Mouse (Mus musculus) inflammation-experienced regulatory T-cells, adult 6 months (primary cell): ENCODE results near the gene Phldb2. TPM values are rescaled to one million over a fixed set of nuclear protein-coding genes. Genes with fewer than 3 reads are reported as not detected.

Experiments used
- ATAC-seq: one replicate; pipeline ENCODE4 v1.8.0; 2017
- polyA plus RNA-seq, 3 experiments: library from polyadenylated mRNA; unstranded; fragments of 100-300 nt; shearing (Covaris generic); gene quantifications; one replicate each; pipeline ENCODE4 v1.2.1; 2017

Phldb2 gene
- under 1 TPM in 1 of 3 experiments, not detected in 2; 0.15 TPM for polyA plus RNA-seq

DNA sequence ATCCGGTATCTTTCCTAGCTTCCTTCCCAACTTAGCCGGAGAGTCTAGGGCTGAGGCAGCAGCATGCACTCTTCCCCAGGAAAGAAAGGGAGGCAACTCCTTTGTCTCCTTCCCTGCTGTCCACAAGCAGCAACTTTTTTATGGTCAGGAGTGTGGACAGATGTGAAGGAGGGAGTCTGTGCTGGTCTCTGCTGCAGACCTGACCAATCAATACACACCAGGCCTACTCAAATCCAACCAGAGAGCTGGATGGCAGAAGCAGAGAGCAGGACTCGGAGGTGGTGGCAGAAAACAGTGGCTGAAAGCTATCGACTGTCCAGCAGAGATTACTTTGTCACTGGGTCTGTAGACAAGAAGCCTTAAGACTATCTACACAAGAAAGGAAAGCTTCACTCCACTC lies at the start of gene Phldb2:
Phldb2 (minus strand) TSS at position 205 of the 400 bp plus-strand sequence.
- ATAC-seq, result no peak

DNA sequence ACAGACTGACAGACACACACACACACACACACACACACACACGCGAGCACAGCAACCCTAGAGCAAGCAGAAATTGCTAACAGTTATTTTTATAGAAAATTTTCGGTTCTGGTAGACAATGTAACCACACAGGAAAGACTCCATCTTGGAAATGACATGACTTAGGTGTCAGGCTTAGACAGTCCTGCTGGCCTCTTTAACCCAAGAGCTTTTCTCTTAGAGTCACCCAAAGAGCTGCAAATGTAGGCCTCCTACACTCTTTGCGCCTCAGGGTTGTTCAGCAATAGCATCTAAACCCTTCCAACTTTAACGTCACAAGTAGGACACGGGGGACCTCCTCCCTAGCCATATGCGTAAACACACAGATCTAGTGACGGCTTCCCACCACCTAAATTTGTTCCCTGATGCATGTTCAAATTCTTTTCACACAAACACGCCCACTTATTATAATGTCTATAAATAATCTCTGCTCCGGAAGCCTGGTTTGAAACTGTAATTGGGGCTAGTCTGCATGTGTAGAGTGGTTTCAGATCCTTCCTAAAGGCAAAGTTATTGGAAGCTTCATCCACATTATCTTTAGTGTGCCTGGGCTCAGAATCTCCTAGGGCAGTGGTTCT lies 48.3 kb upstream of the Phldb2 start:
- ATAC-seq, result peak; percentile 59

GRCm38 (mm10) chr16:46000976-46001375 lies 47.6 kb upstream of the Phldb2 start:
- ATAC-seq, result peak; percentile 27

DNA sequence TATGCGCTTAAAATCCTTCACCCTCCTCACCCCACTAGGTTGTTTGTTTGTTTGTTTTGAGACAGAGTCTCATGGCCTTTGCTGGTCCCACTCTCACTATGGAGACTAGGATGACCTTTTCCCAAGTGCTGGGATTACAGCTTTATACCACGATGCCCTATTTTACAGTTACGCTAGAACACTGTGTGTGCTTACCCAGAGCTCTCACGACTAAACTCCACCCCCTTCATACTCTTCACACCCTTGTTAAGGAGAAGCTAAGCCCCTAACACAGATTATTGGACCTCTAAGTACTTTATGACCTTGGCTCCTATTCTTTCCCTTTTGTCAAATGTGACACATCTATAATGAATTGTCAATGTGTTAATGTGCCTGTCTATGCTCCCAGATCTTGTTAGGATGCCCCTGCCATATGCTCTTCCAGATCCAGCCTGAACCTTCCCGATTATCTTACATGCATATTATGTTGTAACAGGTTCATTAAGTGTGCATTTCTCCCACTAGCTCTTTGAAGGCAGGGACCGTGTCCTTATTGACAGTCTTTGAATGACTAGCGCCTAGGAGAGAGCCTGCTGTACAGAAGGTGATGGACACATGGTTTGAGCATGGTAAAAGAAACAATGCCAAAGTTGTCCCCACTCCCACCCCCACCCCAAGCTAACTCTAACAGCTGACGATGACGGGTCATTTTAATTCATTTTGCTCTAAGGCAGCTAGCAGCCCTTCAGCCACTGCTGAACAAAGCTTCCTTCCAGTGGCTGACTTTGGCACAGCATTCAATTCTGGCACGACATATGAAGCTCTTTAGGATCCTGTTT lies 46.2 kb upstream of the Phldb2 start:
- ATAC-seq, result no peak

DNA sequence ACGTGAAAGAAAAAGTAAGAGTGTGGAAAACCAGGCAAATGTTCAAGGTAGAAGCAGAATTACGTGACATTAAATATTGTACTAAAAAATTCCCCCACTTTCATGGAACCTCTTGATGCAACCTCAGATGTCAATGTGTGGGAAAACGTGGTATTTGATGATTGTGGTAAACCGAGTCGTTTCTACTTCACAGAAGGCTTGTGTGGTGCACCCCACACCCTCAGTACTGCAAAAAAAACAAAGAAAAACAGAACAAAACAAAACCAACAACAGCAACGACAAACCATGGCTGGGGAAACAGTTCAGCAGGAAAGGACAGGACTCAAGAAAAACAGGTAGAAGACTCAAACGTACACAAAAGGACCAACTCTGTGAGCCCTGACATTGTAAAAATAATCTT lies 44.8 kb upstream of the Phldb2 start:
- ATAC-seq, result peak; percentile 7

- ATAC-seq, result no peak
These were observed 37.7 kb upstream of the Phldb2 start for GRCm38 (mm10) chr16:45990901-45991676.

GRCm38 (mm10) chr16:45986236-45986635 lies 32.8 kb upstream of the Phldb2 start:
- ATAC-seq, result no peak

DNA sequence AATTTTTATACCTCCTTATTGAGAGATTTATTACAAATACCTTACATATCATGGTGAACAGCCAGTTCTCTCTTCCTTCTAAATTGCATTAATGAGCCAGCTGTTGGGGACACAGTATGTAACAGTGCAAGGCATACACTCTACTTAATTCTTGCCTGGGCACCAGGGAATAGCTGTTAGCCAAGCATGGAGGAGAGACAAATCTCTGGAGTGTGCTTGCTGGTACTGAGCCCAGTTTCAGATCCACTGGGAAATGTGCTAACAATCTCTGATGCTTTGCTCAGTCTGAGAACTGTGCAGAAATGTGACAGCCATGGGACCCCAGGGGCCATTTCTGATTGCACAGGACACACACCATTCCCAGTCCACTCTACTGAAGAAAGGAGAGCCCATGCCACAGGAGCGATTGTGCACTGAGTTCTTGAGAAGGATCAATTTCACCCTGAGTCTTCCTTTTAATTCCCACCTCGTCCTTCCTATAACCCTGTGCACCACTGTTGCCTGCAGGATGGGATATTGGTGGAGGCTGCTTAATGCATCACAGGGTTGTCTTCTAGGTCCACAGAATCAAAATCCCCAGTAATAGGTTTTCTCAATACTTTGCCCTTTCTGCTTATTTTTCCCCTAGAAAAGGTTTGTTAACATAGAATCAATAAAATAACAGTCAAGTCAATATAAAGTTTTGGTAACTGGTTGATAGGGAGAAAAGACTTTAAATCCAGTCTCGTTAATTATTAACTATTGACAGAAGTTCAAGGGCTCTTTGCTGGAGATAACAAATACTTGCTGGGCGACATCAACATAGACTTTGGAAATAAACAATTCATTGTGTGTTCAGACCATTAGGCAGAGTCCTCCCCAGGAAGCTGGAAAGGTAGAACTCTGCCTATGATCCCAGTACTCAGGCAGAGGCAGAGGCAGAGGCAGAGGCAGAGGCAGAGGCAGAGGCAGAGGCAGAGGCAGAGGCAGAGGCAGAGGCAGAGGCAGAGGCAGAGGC lies 31.5 kb upstream of the Phldb2 start:
- no peak for ATAC-seq

DNA sequence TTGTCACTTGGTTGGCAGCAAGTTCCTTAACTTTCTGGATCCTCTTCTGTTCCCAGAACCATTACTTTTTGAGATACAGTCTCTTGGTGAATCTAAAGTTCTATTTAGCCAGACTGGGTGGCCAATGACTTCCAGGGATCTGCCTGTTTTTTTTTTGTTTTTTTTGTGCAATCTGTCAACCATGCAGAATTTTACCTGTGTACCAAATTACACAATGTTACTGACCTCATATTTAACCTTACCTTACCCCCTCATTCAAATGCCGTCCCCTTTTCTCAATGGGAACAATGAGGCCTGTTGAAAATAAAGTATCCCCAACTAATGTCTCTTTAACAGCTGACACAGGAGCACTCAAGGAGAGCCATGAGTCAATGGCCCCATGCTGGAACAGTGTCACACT lies 22.9 kb upstream of the Phldb2 start:
- no peak for ATAC-seq

GRCm38 (mm10) chr16:45973959-45974686 lies 20.7 kb upstream of the Phldb2 start:
- no peak for ATAC-seq

GRCm38 (mm10) chr16:45970187-45970586 lies 16.8 kb upstream of the Phldb2 start:
- ATAC-seq, result no peak

GRCm38 (mm10) chr16:45968716-45969115 lies 15.3 kb upstream of the Phldb2 start:
- ATAC-seq, result no peak

DNA sequence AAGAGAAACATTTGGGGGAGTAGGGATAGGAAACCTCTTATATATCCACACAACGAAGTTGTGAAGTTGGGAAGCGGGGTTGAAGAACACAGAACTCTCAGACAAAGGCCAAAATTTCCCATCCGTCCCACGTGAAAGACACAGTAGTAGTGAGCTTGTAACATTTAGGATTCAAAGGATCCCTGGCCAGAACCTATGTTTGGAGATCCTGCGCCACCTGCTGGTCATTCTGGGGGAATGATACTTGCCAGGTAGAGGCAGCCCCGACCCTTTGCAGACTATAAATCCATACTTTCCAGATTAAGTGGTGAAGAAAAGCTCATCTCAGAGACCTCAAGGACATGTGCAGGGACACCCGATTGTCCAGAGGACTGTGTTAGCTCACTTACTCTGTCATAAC lies 14.1 kb upstream of the Phldb2 start:
- peak; percentile 85 for ATAC-seq

- no peak for ATAC-seq
These were observed 13.2 kb upstream of the Phldb2 start for GRCm38 (mm10) chr16:45966604-45967003.

GRCm38 (mm10) chr16:45964777-45965176 lies 11.4 kb upstream of the Phldb2 start:
- ATAC-seq, result no peak

DNA sequence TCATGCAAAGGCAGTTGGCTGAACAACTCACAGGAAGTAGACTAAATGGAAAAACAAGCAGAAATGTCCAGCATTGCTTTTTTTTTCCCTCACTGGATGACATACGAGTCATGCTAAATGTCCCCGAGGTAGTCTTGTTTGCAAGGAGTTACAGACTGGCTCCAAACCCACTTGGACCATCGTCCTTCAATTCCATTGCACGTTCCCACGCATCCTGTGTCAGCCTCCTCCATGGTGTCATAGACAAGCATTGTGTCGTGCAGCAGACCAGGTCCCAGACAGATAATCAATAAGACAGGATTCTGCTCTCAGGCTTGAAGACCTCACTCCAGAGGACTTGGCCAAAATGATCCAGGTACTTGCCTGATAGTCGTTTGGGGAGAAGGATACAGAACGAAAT lies 10.4 kb upstream of the Phldb2 start:
- ATAC-seq, result no peak

DNA sequence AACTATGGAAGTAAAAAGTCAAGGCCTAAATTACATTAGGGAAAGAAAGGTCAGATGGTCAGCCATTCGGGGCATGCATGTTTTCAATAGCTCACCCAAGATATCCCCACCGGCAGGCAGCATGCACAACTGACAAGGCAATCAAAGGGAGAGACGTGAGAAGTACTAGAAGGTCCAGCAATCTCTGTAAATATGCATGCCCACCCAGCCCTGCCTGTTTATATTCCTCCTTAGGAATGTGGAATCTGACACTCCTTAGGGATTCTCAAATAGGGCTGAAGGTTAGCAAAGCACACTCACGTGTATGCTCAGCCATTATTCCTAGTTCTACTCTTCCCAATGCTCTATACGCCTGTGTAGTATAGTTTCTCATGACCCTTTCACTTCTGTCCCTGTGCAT lies 9.7 kb upstream of the Phldb2 start:
- no peak for ATAC-seq

DNA sequence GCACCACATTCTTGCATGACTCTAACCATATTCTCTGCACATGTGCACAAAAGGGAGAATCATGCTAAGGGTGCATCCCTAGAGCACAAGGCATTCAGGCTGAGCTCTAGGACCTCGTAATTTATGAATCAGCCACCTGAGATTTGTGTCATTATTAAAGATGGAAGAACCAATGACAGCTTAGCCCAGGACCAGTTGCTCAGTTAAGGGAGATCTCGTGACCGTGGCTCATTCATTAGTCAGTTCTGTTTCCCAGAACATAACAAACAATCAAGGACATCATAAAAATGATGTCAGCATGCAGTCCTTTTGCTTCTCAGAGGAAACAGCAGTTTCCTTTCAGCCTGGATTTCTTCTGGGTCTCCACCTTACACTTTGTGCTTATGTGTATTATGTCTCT lies 7.6 kb upstream of the Phldb2 start:
- ATAC-seq, result no peak

GRCm38 (mm10) chr16:45956390-45956950 lies 3.1 kb upstream of the Phldb2 start:
- no peak for ATAC-seq

DNA sequence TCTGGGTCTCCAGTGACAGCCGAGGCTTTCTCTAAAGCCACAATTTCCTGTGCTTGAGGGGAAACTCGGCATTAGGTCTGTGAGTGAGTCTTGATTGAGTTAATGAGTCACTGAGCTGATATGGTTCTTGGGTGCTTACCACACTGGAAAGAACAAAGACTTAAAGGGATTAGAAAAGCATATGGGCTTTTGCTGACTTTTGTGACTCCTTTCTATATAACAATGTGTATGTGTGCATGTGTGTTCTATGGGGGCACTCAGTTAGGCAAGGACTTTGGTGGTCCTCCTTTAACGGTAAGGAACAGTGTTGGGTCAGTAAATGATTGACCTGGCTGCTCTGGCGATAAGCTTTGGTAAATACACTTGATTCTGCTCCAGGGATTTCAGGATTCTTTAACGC lies 897 bp downstream of the Phldb2 start:
- ATAC-seq, result peak; percentile 83

DNA sequence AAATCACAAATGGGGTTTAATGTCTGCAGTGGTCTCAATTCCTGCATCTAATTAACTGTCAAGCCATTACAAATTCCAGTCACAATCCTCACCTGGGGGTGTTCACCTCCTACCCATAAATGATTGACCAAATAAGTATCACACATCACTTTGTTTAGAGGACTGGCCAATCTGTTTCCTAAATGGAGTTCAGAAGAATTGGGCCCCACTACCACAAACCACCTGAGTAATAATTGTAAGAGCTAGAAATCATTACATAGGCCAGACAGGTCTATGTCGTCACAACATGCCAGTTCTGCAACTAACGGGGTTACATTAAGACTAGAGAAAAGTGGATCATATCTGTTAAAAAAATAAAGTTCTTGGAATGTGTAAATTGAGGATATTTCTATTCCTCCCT lies 1.4 kb downstream of the Phldb2 start:
- peak; percentile 26 for ATAC-seq
